Mouse (Mus musculus) neural tube, embryonic 15.5 days (tissue): Measurements from ENCODE around the gene Ola1. TPM values are rescaled to one million over a fixed set of nuclear protein-coding genes. Genes with fewer than 3 reads are reported as not detected.

Source experiments
- ATAC-seq: fragments of 200-750 bp; cut with Nextera tagmentation; 2 replicates; pipeline ENCODE4 v1.8.0; 2017; ENCODE audit warnings: mild to moderate bottlenecking, moderate TSS enrichment, moderate library complexity; ENCODE audit not compliant: low FRiP score
- H3K27ac ChIP-seq: fragments of 300-500 bp; sonication (generic); replicated peaks from 2 replicates; pipeline ENCODE4 v1.5.1; 2015; ENCODE audit warnings: mild to moderate bottlenecking, inconsistent platforms
- H3K27me3 ChIP-seq: fragments of 300-500 bp; sonication (generic); replicated peaks from 2 replicates; pipeline ENCODE4 v1.6.1; 2015; ENCODE audit warnings: inconsistent platforms
- H3K36me3 ChIP-seq: fragments of 300-500 bp; sonication (generic); 2 replicates; pipeline ENCODE4 v1.6.1; 2015; ENCODE audit warnings: inconsistent platforms
- H3K4me1 ChIP-seq: fragments of 300-500 bp; sonication (generic); 2 replicates; pipeline ENCODE4 v1.6.1; 2015; ENCODE audit warnings: inconsistent platforms
- H3K4me2 ChIP-seq: fragments of 300-500 bp; sonication (generic); 2 replicates; pipeline ENCODE4 v1.6.1; 2015; ENCODE audit warnings: inconsistent platforms, mild to moderate bottlenecking, moderate library complexity
- H3K4me3 ChIP-seq: fragments of 300-500 bp; sonication (generic); replicated peaks from 2 replicates; pipeline ENCODE4 v1.5.1; 2015; ENCODE audit warnings: mild to moderate bottlenecking, inconsistent platforms
- H3K9ac ChIP-seq: fragments of 300-500 bp; sonication (generic); replicated peaks from 2 replicates; pipeline ENCODE4 v1.6.1; 2015; ENCODE audit warnings: mild to moderate bottlenecking, inconsistent platforms
- H3K9me3 ChIP-seq: fragments of 300-500 bp; sonication (generic); replicated peaks from 2 replicates; pipeline ENCODE4 v1.6.1; 2016; ENCODE audit warnings: inconsistent platforms
- WGBS: fragments of 180-500 bp; shearing (Covaris S2); methylation state at CpG from one replicate; pipeline ENCODE4 v1.1.7; 2015; ENCODE audit warnings: mixed read lengths; 5-methylcytosine and 5-hydroxymethylcytosine counted together
- polyA plus RNA-seq: library from polyadenylated mRNA; unstranded; fragments of >200 nt; fragmentation: Nextera tagmentation; extraction: Ambion mirVana; gene quantifications from 2 replicates; pipeline ENCODE4 v1.2.1, GENCODE M21; 2015

The Ola1 gene
- polyA plus RNA-seq, 1 experiment from 2014 or later = 117 TPM

DNA sequence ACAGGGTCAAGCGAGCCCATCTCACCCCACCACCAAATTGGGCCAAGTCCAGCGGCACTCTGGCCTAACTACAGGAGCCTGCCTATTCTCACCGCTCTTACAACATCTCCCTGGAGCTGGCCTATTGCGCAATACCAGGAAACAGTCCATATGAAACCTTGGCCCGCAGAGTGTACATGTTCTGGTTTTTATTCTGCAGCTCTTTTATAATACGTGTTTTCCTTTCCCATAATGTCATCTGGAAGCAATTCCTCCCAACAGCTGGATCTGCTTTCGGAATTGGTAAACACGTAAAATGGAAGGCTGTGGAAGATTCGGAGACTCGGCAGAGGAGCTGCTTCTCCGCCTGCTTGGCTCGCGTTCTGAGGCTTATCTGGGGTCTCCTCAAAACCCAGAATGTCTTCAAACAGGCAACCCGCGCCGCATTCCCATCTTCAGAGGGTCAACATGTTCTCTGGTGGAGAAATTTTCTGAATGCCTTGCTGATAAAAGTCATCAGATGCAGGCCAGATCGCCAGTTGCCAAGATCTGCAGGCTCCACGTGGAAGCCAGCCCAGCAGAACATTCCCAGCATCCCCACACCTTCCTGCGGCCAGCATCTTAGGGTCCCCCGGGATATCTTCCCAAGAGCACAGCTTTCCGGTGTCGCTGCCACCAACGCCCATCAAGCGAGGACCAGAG lies 171.5 kb downstream of the Ola1 start:
- Histone ChIP-seq H3K4me1 (0 out of 2 replicates have a peak, but pooled peaks cover 2% of the 10 kb centered on the region), H3K27me3 (no peaks in the 10 kb centered on the region), H3K4me2 (no peak overlapping the region), H3K36me3 (no peaks in the 10 kb centered on the region), H3K4me3 (no peak overlapping the region), H3K9me3 (no peaks in the 10 kb centered on the region), H3K9ac (no peak overlapping the region), H3K27ac (peak overlapping the region; percentile 45; the same call in 1 of the 2 replicates)
- ATAC-seq = no peak
- WGBS = 85% methylated on average over 24 of the region's 24 CpGs

DNA sequence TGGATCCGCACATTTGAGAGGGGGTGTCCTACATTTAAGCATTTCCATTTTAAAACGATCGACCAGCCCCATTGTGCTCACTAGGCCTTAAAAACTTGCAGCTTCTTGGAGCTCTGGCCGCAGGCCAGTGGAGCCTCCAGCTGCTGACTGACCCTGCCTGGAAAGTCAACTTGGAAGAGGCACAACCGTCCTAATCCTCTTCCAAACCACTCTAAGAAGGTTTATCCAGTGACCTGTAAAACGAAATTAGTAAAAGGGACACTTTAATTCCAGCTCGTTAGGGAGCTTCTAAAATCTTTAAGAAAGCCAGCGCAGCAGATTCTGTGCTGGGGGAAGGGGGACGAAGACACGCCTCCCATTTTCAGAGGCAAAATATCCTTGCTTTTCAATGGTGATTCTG lies 172.1 kb downstream of the Ola1 start:
- Histone ChIP-seq H3K9ac (no peak overlapping the region), H3K4me2 (no peak overlapping the region), H3K4me3 (no peak overlapping the region), H3K36me3 (no peaks in the 10 kb centered on the region), H3K27me3 (no peaks in the 10 kb centered on the region), H3K9me3 (no peaks in the 10 kb centered on the region), H3K4me1 (0 out of 2 replicates have a peak, but pooled peaks cover 2% of the 10 kb centered on the region), H3K27ac (peak overlapping the region; percentile 45)
- ATAC-seq = no peak
- 64% methylated on average over 10 of the region's 10 CpGs for WGBS

DNA sequence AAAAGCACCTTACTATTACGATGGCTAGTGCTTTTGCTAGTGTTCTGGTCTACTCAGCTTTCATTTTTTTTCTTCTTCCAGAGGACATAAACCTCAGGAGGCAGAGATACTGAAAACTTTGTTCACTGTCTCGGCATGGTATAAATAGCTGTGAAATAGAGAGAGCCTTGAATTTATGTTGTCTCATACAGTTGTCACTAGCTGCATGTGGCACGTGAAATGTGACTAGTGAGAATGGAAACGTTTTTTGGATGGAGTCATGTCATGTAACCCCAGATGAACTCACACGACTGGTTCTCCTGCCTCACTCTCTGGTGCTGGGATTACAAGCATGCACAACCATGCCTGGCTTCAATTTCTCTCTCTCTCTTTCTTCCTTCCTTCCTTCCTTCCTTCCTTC lies 173.2 kb downstream of the Ola1 start:
- H3K27me3 ChIP-seq = no peaks in the 10 kb centered on the region
- no peak for ATAC-seq
- no peaks in the 10 kb centered on the region for H3K36me3 ChIP-seq
- no peaks in the 10 kb centered on the region for H3K9me3 ChIP-seq
- H3K9ac ChIP-seq = no peak overlapping the region
- H3K4me3 ChIP-seq = no peak overlapping the region
- H3K27ac ChIP-seq = no peak overlapping the region
- 0 out of 2 replicates have a peak, but pooled peaks cover 2% of the 10 kb centered on the region for H3K4me1 ChIP-seq
- WGBS = 70% methylated on average over 5 of the region's 5 CpGs
- no peak overlapping the region for H3K4me2 ChIP-seq

Other genes starting within 250 kb of the Ola1 start
- gene Sp3, start 238.5 kb downstream of the Ola1 start, polyA plus RNA-seq = 27.7 and 35.3 TPM in 2 replicates
- not detected in 2 replicates for gene Gm11084, start 232.2 kb downstream of the Ola1 start, polyA plus RNA-seq
- 1.1 and 1.4 TPM in 2 replicates for gene Sp9, start 53.0 kb upstream of the Ola1 start, polyA plus RNA-seq
- gene Scrn3, start 93.7 kb upstream of the Ola1 start, polyA plus RNA-seq = 9.8 TPM in 2 replicates
- 23.1 and 26.9 TPM in 2 replicates for gene Cir1, start 93.8 kb upstream of the Ola1 start, polyA plus RNA-seq
- 14.3 and 15.6 TPM in 2 replicates for gene Gpr155, start 167.6 kb upstream of the Ola1 start, polyA plus RNA-seq